Mouse (Mus musculus): ENCODE measurements around the gene Ogfrl1.
"Not testable (repeated sequence)": the region's sequence is repeated elsewhere in the genome, so short reads cannot be mapped to it uniquely, and the experiment has no call there.

DNA sequence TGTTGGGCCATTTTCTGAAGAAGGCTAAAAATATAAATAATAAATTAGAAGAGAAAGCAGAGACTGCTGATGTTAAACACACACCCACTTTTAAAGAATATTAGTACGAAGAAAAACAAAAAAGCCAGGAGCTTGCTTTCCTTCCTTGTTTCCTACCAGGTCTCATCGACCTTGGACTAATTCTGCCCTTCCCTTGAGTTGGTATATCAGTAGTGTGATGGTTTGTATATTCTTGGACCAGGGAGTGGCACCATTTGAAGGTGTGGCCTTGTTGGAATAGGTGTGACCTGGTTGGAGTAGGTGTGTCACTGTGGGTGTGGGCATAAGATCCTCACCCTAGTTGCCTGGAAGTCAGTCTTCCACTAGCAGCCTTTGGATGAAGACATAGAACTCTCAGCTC lies 3.2 kb downstream of the Ogfrl1 start:
- TF ChIP-seq CTCF (IDR thresholded peaks at IDR 0.05; ENCODE audit: control insufficient read depth, insufficient read depth, insufficient replicate concordance, low read depth, low read length); POLR2A (IDR thresholded peaks at IDR 0.05; ENCODE audit: control insufficient read depth, low read depth, low read length): not testable (repeated sequence)
